Mouse (Mus musculus): Measurements from ENCODE around the gene Lrrd1.
A peak's percentile ranks its signal among the peaks of the same experiment; 100 is the strongest.
"Not testable (repeated sequence)": the region's sequence is repeated elsewhere in the genome, so short reads cannot be mapped to it uniquely, and the experiment has no call there.

The Lrrd1 gene

GRCm38 (mm10) chr5:3845026-3845425 lies at the start of gene Lrrd1:
Gene Lrrd1, plus strand, starts transcription at chr5:3845173.
- DNase-seq: peak in 1 of 2 experiments; percentile 6

GRCm38 (mm10) chr5:3797101-3797500 lies 47.9 kb upstream of the Lrrd1 start:
- DNase-seq: not testable (repeated sequence)

GRCm38 (mm10) chr5:3798656-3799055 lies 46.3 kb upstream of the Lrrd1 start:
- not testable (repeated sequence) for DNase-seq

GRCm38 (mm10) chr5:3800041-3800440 lies 44.9 kb upstream of the Lrrd1 start:
- no peak for DNase-seq

GRCm38 (mm10) chr5:3800881-3801280 lies 44.1 kb upstream of the Lrrd1 start:
- DNase-seq: no peak

GRCm38 (mm10) chr5:3801672-3802432 lies 43.1 kb upstream of the Lrrd1 start:
- DNase-seq: no peak

GRCm38 (mm10) chr5:3802433-3803291 lies 42.3 kb upstream of the Lrrd1 start, which contains the start of the genes Ankib1 and Krit1:
Gene Ankib1, minus strand, starts transcription at chr5:3802925.
Gene Krit1, plus strand, starts transcription at chr5:3803184.
- DNase-seq: peak; percentile 91 to 92

- DNase-seq: no peak
Observed at GRCm38 (mm10) chr5:3803292-3804165, 41.4 kb upstream of the Lrrd1 start.

- DNase-seq: no peak
Observed at GRCm38 (mm10) chr5:3808472-3808871, 36.5 kb upstream of the Lrrd1 start.

GRCm38 (mm10) chr5:3834107-3834506 lies 10.9 kb upstream of the Lrrd1 start:
- DNase-seq: no peak

- DNase-seq: no peak
Observed at GRCm38 (mm10) chr5:3870161-3870560, 25.2 kb downstream of the Lrrd1 start.

- DNase-seq: no peak
Observed at GRCm38 (mm10) chr5:3872348-3872747, 27.4 kb downstream of the Lrrd1 start.

GRCm38 (mm10) chr5:3873485-3873884 lies 28.5 kb downstream of the Lrrd1 start:
- no peak for DNase-seq

- not testable (repeated sequence) for DNase-seq
Observed at GRCm38 (mm10) chr5:3886862-3887261, 41.9 kb downstream of the Lrrd1 start.

GRCm38 (mm10) chr5:3889201-3889600 lies 44.2 kb downstream of the Lrrd1 start:
- no peak for DNase-seq

- DNase-seq: peak; percentile 38 to 43
Observed at GRCm38 (mm10) chr5:3893459-3894293, 48.7 kb downstream of the Lrrd1 start, which contains the start of gene Mterf1a. Gene Mterf1a, minus strand, starts transcription at chr5:3893933.

GRCm38 (mm10) chr5:3894294-3894619 lies 49.3 kb downstream of the Lrrd1 start:
- DNase-seq: not testable (repeated sequence)

GRCm38 (mm10) chr5:3905471-3905870 lies 60.5 kb downstream of the Lrrd1 start:
- no peak for DNase-seq

All from lung, postnatal 4 days (tissue).